Mouse (Mus musculus): ENCODE results near the gene Cyp2b19. TPM values are rescaled to one million over a fixed set of nuclear protein-coding genes. Genes with fewer than 3 reads are reported as not detected.

Cyp2b19 gene
- polyA plus RNA-seq, 1 experiment from 2014 or later: not detected

GRCm38 (mm10) chr7:26800104-26800503, 43.2 kb downstream of the Cyp2b19 start:
- no peak for ATAC-seq (replicated peaks; ENCODE audit: insufficient number of reproducible peaks, low FRiP score, low TSS enrichment)
- Histone ChIP-seq H3K36me3 (ENCODE audit: control insufficient read depth, insufficient read depth, low read length) (no peaks in the 10 kb centered on the region), H3K4me3 (ENCODE audit: low read depth, low read length) (no peak overlapping the region), H3K27ac (ENCODE audit: low read depth, low read length) (no peak overlapping the region), H3K4me1 (ENCODE audit: control insufficient read depth, insufficient read depth, low read length) (no peaks in the 10 kb centered on the region), H3K9ac (ENCODE audit: low read depth, low read length) (no peak overlapping the region), H3K27me3 (ENCODE audit: control insufficient read depth, insufficient read depth, low read length) (no peaks in the 10 kb centered on the region), H3K4me2 (no peak overlapping the region), H3K9me3 (replicated peaks; ENCODE audit: control insufficient read depth, low read length) (no peaks in the 10 kb centered on the region)

- no peak overlapping the region for H3K4me2 ChIP-seq
- H3K4me3 ChIP-seq (ENCODE audit: low read depth, low read length): no peak overlapping the region
- H3K36me3 ChIP-seq (ENCODE audit: control insufficient read depth, insufficient read depth, low read length): no peaks in the 10 kb centered on the region
- H3K27me3 ChIP-seq (ENCODE audit: control insufficient read depth, insufficient read depth, low read length): no peaks in the 10 kb centered on the region
- WGBS (ENCODE audit: insufficient replicate concordance): 79% methylated on average over 1 of the region's 1 CpGs
- H3K4me1 ChIP-seq (ENCODE audit: control insufficient read depth, insufficient read depth, low read length): no peaks in the 10 kb centered on the region
- ATAC-seq (replicated peaks; ENCODE audit: insufficient number of reproducible peaks, low FRiP score, low TSS enrichment): no peak
- H3K9me3 ChIP-seq (replicated peaks; ENCODE audit: control insufficient read depth, low read length): no peaks in the 10 kb centered on the region
- H3K27ac ChIP-seq (ENCODE audit: low read depth, low read length): no peak overlapping the region
- no peak overlapping the region for H3K9ac ChIP-seq (ENCODE audit: low read depth, low read length)
Measured at GRCm38 (mm10) chr7:26800996-26801395, 44.1 kb downstream of the Cyp2b19 start.

DNA sequence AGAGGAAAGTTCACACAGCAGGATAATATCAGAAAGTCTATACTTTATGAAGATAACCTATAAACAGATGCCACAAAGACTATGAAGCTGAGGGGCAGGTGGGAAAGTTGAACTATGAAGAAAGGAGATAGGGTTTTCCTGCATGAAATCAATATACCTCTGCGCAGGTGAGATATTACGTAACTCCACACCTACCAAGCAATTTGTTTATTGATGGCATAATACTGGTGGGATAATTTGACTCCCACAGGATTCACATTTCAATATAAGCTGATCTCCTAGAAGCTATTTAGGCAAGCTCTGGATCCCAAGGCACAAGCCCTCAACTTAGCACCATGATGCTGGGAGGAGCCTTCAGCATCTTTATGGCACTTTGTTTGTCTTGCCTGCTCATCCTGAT, 51.6 kb downstream of the Cyp2b19 start, which contains the start of gene Cyp2g1:
Gene Cyp2g1, plus strand, starts transcription at position 301 of the 400 bp plus-strand sequence.
- no peak for ATAC-seq (replicated peaks; ENCODE audit: insufficient number of reproducible peaks, low FRiP score, low TSS enrichment)
- no peaks in the 10 kb centered on the region for H3K9me3 ChIP-seq (replicated peaks; ENCODE audit: control insufficient read depth, low read length)
- no peak within 1 kb of the TSS for H3K4me3 ChIP-seq (ENCODE audit: low read depth, low read length)
- H3K36me3 ChIP-seq (ENCODE audit: control insufficient read depth, insufficient read depth, low read length): no peaks in the 10 kb centered on the region
- H3K27ac ChIP-seq (ENCODE audit: low read depth, low read length): no peak within 1 kb of the TSS
- WGBS (ENCODE audit: insufficient replicate concordance): 88% methylated on average over 2 of the region's 2 CpGs
- no peak within 1 kb of the TSS for H3K9ac ChIP-seq (ENCODE audit: low read depth, low read length)
- H3K4me2 ChIP-seq: no peak within 1 kb of the TSS
- no peaks in the 10 kb centered on the region for H3K4me1 ChIP-seq (ENCODE audit: control insufficient read depth, insufficient read depth, low read length)
- no peaks in the 10 kb centered on the region for H3K27me3 ChIP-seq (ENCODE audit: control insufficient read depth, insufficient read depth, low read length)

Other genes with a start within 250 kb of the Cyp2b19 start
- not detected in 2 replicates for gene Nlrp9a, start 222.1 kb upstream of the Cyp2b19 start, polyA plus RNA-seq (2014; fragmentation: Nextera tagmentation; extraction: Ambion mirVana)
- not detected in 2 replicates for gene Vmn1r185, start 138.7 kb upstream of the Cyp2b19 start, polyA plus RNA-seq (2014; fragmentation: Nextera tagmentation; extraction: Ambion mirVana)
- gene Cyp2b23, start 70.7 kb upstream of the Cyp2b19 start, polyA plus RNA-seq (2014; fragmentation: Nextera tagmentation; extraction: Ambion mirVana): not detected in 2 replicates
- gene Cyp2g1, start 51.8 kb downstream of the Cyp2b19 start, polyA plus RNA-seq (2014; fragmentation: Nextera tagmentation; extraction: Ambion mirVana): 0.27 TPM in 1 of 2 replicates, not detected in the other
- gene Cyp2a5, start 78.2 kb downstream of the Cyp2b19 start, polyA plus RNA-seq (2014; fragmentation: Nextera tagmentation; extraction: Ambion mirVana): not detected in 2 replicates
- not detected in 2 replicates for gene Cyp2a22, start 182.2 kb downstream of the Cyp2b19 start, polyA plus RNA-seq (2014; fragmentation: Nextera tagmentation; extraction: Ambion mirVana)